Mouse (Mus musculus): ENCODE measurements at regions not wholly inside any gene's neighbourhood (a gene's known extent, or its start where the extent isn't known, plus 50 kb on each side); places are given as distances from the start of the nearest gene placed in this dataset.

GRCm38 (mm10) chr15:41920270-41920669 lies 1786.1 kb downstream of the 9330182O14Rik start:
- Histone ChIP-seq H3K4me2 (no peak overlapping the region), H3K9ac (replicated peaks) (no peak overlapping the region), H3K27ac (no peak overlapping the region), H3K27me3 (peaks cover 6% of the 10 kb centered on the region), H3K36me3 (no peaks in the 10 kb centered on the region), H3K9me3 (no peaks in the 10 kb centered on the region), H3K4me3 (replicated peaks) (no peak overlapping the region), H3K4me1 (replicated peaks) (peaks cover 4% of the 10 kb centered on the region; the same call in 1 of the 2 replicates)
- WGBS = 24% methylated on average over 2 of the region's 2 CpGs
- no peak for ATAC-seq (ENCODE audit: insufficient number of reproducible peaks, insufficient read depth, low FRiP score, low TSS enrichment, low read depth)

GRCm38 (mm10) chr15:41936697-41937096 lies 1802.5 kb downstream of the 9330182O14Rik start:
- H3K36me3 ChIP-seq = no peaks in the 10 kb centered on the region
- no peak for ATAC-seq (ENCODE audit: insufficient number of reproducible peaks, insufficient read depth, low FRiP score, low TSS enrichment, low read depth)
- peaks cover 19% of the 10 kb centered on the region for H3K9me3 ChIP-seq
- no peak overlapping the region for H3K27ac ChIP-seq
- H3K4me2 ChIP-seq = no peak overlapping the region
- 34% methylated on average over 2 of the region's 2 CpGs for WGBS
- H3K4me1 ChIP-seq (replicated peaks) = no peaks in the 10 kb centered on the region
- no peaks in the 10 kb centered on the region for H3K27me3 ChIP-seq
- H3K4me3 ChIP-seq (replicated peaks) = no peak overlapping the region
- no peak overlapping the region for H3K9ac ChIP-seq (replicated peaks)

GRCm38 (mm10) chr15:41945226-41945625 lies 1811.1 kb downstream of the 9330182O14Rik start:
- ATAC-seq (ENCODE audit: insufficient number of reproducible peaks, insufficient read depth, low FRiP score, low TSS enrichment, low read depth) = no peak
- Histone ChIP-seq H3K36me3 (no peaks in the 10 kb centered on the region), H3K27ac (no peak overlapping the region), H3K4me2 (no peak overlapping the region), H3K4me1 (replicated peaks) (peaks cover 26% of the 10 kb centered on the region), H3K9ac (replicated peaks) (no peak overlapping the region), H3K9me3 (no peaks in the 10 kb centered on the region), H3K27me3 (no peaks in the 10 kb centered on the region), H3K4me3 (replicated peaks) (no peak overlapping the region)
- 85% methylated on average over 2 of the region's 2 CpGs for WGBS

GRCm38 (mm10) chr15:41947888-41948287 lies 1813.7 kb downstream of the 9330182O14Rik start:
- no peak for ATAC-seq (ENCODE audit: insufficient number of reproducible peaks, insufficient read depth, low FRiP score, low TSS enrichment, low read depth)
- Histone ChIP-seq H3K4me1 (replicated peaks) (peaks cover 43% of the 10 kb centered on the region), H3K4me3 (replicated peaks) (no peak overlapping the region), H3K36me3 (no peaks in the 10 kb centered on the region), H3K27ac (peak overlapping the region; percentile 69), H3K27me3 (no peaks in the 10 kb centered on the region), H3K9ac (replicated peaks) (no peak overlapping the region), H3K9me3 (no peaks in the 10 kb centered on the region), H3K4me2 (no peak overlapping the region)

GRCm38 (mm10) chr15:41948347-41949093 lies 1814.4 kb downstream of the 9330182O14Rik start:
- H3K4me2 ChIP-seq = peak overlapping the region; percentile 30; the same call in 1 of the 2 replicates
- H3K27ac ChIP-seq = peak overlapping the region; percentile 62
- peak; percentile 79 for ATAC-seq (ENCODE audit: insufficient number of reproducible peaks, insufficient read depth, low FRiP score, low TSS enrichment, low read depth)

GRCm38 (mm10) chr15:41949094-41949461 lies 1814.9 kb downstream of the 9330182O14Rik start:
- no peak overlapping the region for H3K9ac ChIP-seq (replicated peaks)
- H3K4me2 ChIP-seq = peak overlapping the region; percentile 30; the same call in 1 of the 2 replicates
- WGBS = 66% methylated on average over 6 of the region's 6 CpGs
- no peaks in the 10 kb centered on the region for H3K27me3 ChIP-seq
- H3K27ac ChIP-seq = peak overlapping the region; percentile 62
- peak; percentile 70 for ATAC-seq (ENCODE audit: insufficient number of reproducible peaks, insufficient read depth, low FRiP score, low TSS enrichment, low read depth)
- no peak overlapping the region for H3K4me3 ChIP-seq (replicated peaks)
- H3K36me3 ChIP-seq = no peaks in the 10 kb centered on the region
- peaks cover 43% of the 10 kb centered on the region for H3K4me1 ChIP-seq (replicated peaks)
- H3K9me3 ChIP-seq = no peaks in the 10 kb centered on the region

More at GRCm38 (mm10) chr15:41948347-41949093, 1814.4 kb downstream of the 9330182O14Rik start:
- Histone ChIP-seq H3K36me3 (no peaks in the 10 kb centered on the region), H3K27me3 (no peaks in the 10 kb centered on the region), H3K4me3 (replicated peaks) (no peak overlapping the region), H3K9ac (replicated peaks) (no peak overlapping the region), H3K4me1 (replicated peaks) (peaks cover 43% of the 10 kb centered on the region), H3K9me3 (no peaks in the 10 kb centered on the region)
- WGBS = 5% methylated on average over 4 of the region's 4 CpGs

GRCm38 (mm10) chr15:41951276-41951675 lies 1817.1 kb downstream of the 9330182O14Rik start:
- H3K27ac ChIP-seq = no peak overlapping the region
- H3K36me3 ChIP-seq = no peaks in the 10 kb centered on the region
- H3K9ac ChIP-seq (replicated peaks) = no peak overlapping the region
- H3K4me3 ChIP-seq (replicated peaks) = no peak overlapping the region
- no peak for ATAC-seq (ENCODE audit: insufficient number of reproducible peaks, insufficient read depth, low FRiP score, low TSS enrichment, low read depth)
- WGBS = 47% methylated on average over 5 of the region's 5 CpGs
- no peaks in the 10 kb centered on the region for H3K27me3 ChIP-seq
- H3K9me3 ChIP-seq = no peaks in the 10 kb centered on the region
- H3K4me2 ChIP-seq = no peak overlapping the region
- peaks cover 43% of the 10 kb centered on the region for H3K4me1 ChIP-seq (replicated peaks)

- no peaks in the 10 kb centered on the region for H3K27me3 ChIP-seq
- H3K9ac ChIP-seq (replicated peaks) = no peak overlapping the region
- H3K36me3 ChIP-seq = no peaks in the 10 kb centered on the region
- H3K4me2 ChIP-seq = no peak overlapping the region
- H3K27ac ChIP-seq = no peak overlapping the region
- no peak for ATAC-seq (ENCODE audit: insufficient number of reproducible peaks, insufficient read depth, low FRiP score, low TSS enrichment, low read depth)
- H3K9me3 ChIP-seq = no peaks in the 10 kb centered on the region
- no peaks in the 10 kb centered on the region for H3K4me1 ChIP-seq (replicated peaks)
- no peak overlapping the region for H3K4me3 ChIP-seq (replicated peaks)
These were observed 1826.4 kb downstream of the 9330182O14Rik start for GRCm38 (mm10) chr15:41960597-41960996.

GRCm38 (mm10) chr15:41970877-41971276 lies 1836.7 kb downstream of the 9330182O14Rik start:
- no peaks in the 10 kb centered on the region for H3K4me1 ChIP-seq (replicated peaks)
- 72% methylated on average over 6 of the region's 6 CpGs for WGBS
- H3K4me3 ChIP-seq (replicated peaks) = no peak overlapping the region
- H3K27ac ChIP-seq = no peak overlapping the region
- no peaks in the 10 kb centered on the region for H3K27me3 ChIP-seq
- no peaks in the 10 kb centered on the region for H3K36me3 ChIP-seq
- H3K9me3 ChIP-seq = no peaks in the 10 kb centered on the region
- H3K4me2 ChIP-seq = no peak overlapping the region
- no peak overlapping the region for H3K9ac ChIP-seq (replicated peaks)
- ATAC-seq (ENCODE audit: insufficient number of reproducible peaks, insufficient read depth, low FRiP score, low TSS enrichment, low read depth) = no peak

- no peaks in the 10 kb centered on the region for H3K9me3 ChIP-seq
- no peak for ATAC-seq (ENCODE audit: insufficient number of reproducible peaks, insufficient read depth, low FRiP score, low TSS enrichment, low read depth)
- H3K27ac ChIP-seq = no peak overlapping the region
- H3K36me3 ChIP-seq = no peaks in the 10 kb centered on the region
- no peaks in the 10 kb centered on the region for H3K4me1 ChIP-seq (replicated peaks)
- H3K4me2 ChIP-seq = no peak overlapping the region
- no peak overlapping the region for H3K4me3 ChIP-seq (replicated peaks)
- WGBS = 5% methylated on average over 8 of the region's 8 CpGs
- H3K9ac ChIP-seq (replicated peaks) = no peak overlapping the region
- no peaks in the 10 kb centered on the region for H3K27me3 ChIP-seq
These were observed 1839.1 kb downstream of the 9330182O14Rik start for GRCm38 (mm10) chr15:41973263-41973662.

GRCm38 (mm10) chr15:41977196-41977595 lies 1843.0 kb downstream of the 9330182O14Rik start:
- no peak overlapping the region for H3K4me3 ChIP-seq (replicated peaks)
- 89% methylated on average over 2 of the region's 2 CpGs for WGBS
- no peak overlapping the region for H3K4me2 ChIP-seq
- no peak for ATAC-seq (ENCODE audit: insufficient number of reproducible peaks, insufficient read depth, low FRiP score, low TSS enrichment, low read depth)
- 0 out of 2 replicates have a peak, but pooled peaks cover 3% of the 10 kb centered on the region for H3K4me1 ChIP-seq (replicated peaks)
- H3K9me3 ChIP-seq = no peaks in the 10 kb centered on the region
- no peaks in the 10 kb centered on the region for H3K36me3 ChIP-seq
- no peaks in the 10 kb centered on the region for H3K27me3 ChIP-seq
- no peak overlapping the region for H3K27ac ChIP-seq
- no peak overlapping the region for H3K9ac ChIP-seq (replicated peaks)

Measured in limb, embryonic 12.5 days (tissue).